Mouse (Mus musculus): Measurements from ENCODE around the gene Dusp13.

The Dusp13 gene

DNA sequence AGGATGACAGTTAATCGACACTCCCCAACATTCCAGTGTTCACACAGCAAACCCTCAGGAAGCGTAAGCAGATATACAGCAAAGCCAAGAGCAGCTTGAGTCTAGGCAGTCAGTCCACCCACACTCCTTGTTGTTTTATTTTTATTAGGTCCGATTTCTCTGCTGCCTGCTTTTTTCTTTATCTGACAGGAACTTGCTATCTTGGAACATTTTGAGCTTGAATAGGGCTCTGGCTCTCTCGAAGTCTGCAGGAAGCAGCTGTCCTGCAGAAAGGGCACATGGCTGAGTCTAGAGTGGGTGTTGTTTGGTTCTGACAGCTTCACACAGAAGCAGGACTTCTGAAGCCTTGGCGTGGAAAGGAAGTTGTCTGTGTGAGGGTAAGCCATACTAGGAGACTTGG lies 47.7 kb downstream of the Dusp13 start:
- in situ Hi-C loops (cut with MseI, MboI): no loop called here

DNA sequence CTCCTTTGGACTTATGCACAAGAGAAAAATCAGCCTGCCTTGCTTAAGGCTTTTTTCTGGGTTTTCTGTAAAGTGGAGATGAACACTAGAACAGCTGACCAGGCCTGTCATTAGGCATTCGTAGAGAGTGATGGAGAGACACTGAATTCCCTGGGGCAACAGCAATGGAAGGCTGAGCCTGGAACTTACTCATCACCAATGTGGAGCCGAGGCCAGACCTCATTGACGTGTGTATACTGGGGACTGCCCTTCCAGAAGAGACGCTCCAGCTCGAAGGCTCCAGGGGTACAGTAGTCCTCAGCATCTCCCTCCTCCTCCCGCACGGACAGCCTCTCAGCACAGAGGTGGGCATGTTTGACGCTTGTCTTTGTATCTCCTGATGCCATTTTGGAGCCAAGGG lies 48.3 kb downstream of the Dusp13 start:
- in situ Hi-C loops (cut with MseI, MboI): no loop called here

DNA sequence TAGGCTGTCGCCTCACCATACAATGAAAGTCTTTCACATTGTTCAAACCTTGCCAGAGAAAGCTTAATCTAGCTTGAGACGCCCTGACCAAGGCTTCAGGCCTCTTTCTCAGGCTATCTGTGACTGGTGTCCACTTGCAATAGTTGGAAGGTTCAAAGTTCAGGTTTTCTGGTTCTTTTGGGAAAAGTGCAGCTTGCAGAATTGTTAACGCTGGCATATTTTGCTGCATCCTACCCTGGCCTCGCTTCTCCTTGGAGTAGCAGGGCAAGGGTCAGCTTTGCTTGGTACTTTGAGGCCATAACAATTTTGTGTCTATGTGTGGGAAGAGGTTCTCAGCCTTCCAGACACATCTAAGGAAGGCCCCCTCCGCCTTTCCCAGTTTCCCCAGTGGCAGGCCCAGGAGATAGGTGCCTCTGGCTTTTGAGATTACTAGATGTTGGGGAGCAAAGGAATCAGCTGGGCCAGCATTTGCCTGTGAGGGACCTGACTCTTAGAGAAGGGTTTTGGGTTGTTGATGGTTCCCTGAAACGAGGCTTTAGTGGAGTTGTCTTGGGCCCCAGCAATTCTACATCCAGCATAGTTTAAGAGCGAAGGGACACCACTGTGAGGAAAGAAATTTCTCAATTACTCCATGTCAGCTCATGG lies 54.7 kb downstream of the Dusp13 start:
- in situ Hi-C loops (cut with MseI, MboI): no loop called here

DNA sequence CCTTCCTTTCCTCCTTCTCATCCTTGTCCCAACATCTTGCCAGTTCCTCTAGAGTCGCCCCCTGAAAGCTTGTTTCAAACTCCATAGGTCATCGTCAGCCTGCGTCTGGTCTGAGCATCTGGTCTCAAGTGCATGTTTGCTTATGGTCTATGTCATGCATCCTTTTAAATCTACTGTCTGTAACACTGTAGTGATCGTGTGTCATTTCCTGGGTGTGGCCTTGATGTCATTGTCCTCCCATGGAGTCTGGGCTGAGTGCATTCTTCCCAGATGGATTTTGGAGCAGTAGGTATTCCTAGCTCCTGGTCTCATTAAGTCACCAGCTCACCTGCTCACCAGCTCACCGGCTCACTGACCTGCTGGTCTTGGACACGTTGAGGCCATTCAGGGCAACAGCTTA lies 56.0 kb downstream of the Dusp13 start:
- in situ Hi-C loops (cut with MseI, MboI): no loop called here

DNA sequence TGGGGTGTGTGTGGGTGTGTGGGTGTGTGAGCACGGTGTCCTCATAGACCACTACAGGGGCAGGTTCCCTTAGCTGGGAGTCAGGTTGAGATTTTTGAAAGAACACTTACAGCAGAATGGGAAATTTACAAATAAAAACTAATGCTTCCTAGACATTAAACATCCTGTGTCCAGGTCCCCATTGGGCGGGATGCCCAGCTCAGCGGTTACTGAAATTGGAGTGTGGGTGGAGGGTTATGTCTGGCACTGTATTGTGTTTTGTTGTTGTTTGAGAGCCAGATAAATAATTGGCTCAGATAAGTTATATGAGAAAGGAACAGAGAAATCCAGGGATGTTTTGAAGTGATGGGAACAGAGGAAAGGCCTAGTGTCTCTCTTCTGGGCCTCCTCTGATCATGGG lies 59.9 kb downstream of the Dusp13 start:
- in situ Hi-C loops (cut with MseI, MboI): no loop called here

DNA sequence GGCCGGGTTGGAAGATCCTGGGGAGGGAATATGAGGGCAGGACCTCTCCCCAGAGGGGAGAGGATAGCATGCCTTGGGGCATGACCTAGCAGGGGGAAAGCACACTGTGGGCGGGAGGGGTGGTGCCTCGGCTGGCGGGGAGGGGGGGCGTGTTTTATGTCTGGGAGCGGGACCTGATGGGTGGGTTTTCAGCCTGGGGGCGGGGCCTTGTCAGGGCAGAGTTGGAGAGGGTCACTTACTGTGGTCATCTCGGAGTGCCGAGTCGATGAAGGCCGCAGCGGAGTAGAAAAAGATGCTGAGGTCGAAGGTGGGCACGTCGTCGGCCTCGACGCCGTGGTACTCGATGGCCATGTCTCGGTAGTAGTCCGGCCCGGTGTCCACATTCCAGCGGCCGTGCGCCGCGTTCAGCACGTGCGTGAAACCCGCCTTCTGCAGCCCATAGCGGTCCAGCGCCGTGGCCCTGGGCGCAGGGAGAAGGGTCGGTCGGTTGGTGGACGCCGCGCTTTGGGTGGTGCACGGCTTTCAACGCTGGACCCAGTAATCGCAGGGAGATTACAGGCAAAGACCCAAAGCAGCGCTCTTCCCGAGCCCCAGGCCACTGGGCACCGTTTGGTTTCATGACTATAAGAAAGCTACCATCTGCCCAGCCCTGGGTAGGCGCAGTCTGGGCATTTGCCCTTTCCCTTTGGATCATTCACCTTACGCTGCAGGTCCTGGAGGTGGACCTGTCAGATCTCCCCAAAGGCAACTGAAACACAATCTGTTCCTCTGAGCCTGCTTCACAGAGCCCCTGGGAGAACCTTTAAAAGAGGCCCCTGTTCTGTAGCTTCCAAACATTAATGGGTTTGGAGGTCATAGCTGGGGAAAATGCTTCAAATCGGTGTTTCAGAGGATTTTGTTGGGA lies 64.4 kb downstream of the Dusp13 start:
- in situ Hi-C loops (cut with MseI, MboI): loop anchor here in 1 of 2 experiments (10.0 kb wide), 1 partner anchor 48 kb away; no protein-coding TSS in a partner anchor

DNA sequence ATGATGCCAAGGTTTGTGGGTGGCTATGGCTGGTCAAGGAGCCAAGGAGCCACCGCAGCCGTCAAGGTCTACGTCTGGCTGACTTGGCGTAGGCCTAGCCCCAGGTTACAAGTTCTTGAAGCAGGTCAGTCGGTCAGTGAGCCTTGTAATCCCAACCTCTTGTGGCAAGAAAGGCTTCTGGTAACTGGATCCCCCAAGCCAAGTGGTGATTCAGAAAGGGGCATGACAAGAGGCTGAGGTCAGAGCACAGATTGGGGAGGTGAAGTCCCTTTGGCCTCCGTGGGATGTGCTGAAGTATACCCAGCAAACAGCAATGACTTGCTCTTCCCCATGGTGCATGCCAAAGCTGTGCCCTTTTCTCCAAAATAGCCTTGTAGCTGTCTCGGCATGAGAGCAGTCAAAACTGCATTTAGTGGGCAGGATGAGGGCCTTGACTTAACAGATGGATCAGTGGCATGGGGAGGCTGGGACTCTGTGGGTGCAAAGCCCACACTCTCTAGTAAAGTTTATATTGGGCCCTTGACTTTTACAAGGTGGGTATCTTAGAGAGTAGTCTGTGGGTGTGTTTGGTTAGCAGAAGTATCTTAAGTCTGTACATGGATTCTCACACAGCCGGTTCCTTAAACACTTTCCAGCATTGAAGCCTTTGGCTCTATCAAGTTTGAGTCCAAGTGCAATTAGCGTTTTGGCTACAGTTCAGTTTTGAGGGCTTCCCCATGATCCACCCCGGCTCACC lies 65.4 kb downstream of the Dusp13 start:
- in situ Hi-C loops (cut with MseI, MboI): loop anchor here in 1 of 2 experiments (10.0 kb wide), 1 partner anchor 49 kb away; no protein-coding TSS in a partner anchor

DNA sequence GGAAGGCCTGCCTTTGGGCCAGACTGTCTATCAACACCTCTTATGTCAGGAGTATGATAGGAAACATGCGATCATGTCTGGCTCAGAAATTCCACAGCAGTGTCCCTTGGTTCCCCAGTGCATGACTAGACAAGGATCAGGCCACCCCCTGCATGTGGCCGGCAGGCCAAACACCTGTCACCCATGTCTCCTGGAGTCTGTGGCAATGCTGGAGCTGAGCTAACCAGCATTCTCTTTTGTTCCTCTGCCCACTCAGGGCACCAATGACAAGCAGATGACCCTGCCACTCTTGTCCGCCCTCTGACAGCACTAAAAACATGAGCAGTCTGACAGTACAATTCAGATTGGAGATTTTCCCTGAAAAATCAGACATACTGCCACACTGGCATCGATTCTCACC lies 67.1 kb downstream of the Dusp13 start:
- in situ Hi-C loops (cut with MseI, MboI): loop anchor here (5.0 to 10.0 kb wide), 2 partner anchors 51 to 53 kb away; no protein-coding TSS in a partner anchor
